Mouse (Mus musculus) heart, postnatal 4 days (tissue): Measurements from ENCODE around the gene F7. TPM values are rescaled to one million over a fixed set of nuclear protein-coding genes. Genes with fewer than 3 reads are reported as not detected.
"Not testable (repeated sequence)": the region's sequence is repeated elsewhere in the genome, so short reads cannot be mapped to it uniquely, and the experiment has no call there.

ENCODE experiments used
- DNase-seq: peaks from one replicate; pipeline ENCODE4 v3.0.0; 2021
- total RNA-seq, 2 experiments: library from RNA; stranded (reverse); gene quantifications; 2 replicates each; pipeline ENCODE4 v1.2.3; 2021

Gene F7
- total RNA-seq, 2 experiments from 2014 or later, result not detected

- peak; percentile 20 for DNase-seq
Measured at GRCm38 (mm10) chr8:13036346-13036812, 10.5 kb downstream of the F7 start.

- no peak for DNase-seq
Measured at GRCm38 (mm10) chr8:13037015-13037414, 11.2 kb downstream of the F7 start, which contains the start of gene F10. F10 (plus strand) TSS chr8:13037308.

- no peak for DNase-seq
Measured at GRCm38 (mm10) chr8:13037569-13037968, 11.7 kb downstream of the F7 start.

- no peak for DNase-seq
Measured at GRCm38 (mm10) chr8:13039054-13039453, 13.2 kb downstream of the F7 start.

- DNase-seq, result no peak
Measured at GRCm38 (mm10) chr8:13041459-13041858, 15.6 kb downstream of the F7 start.

- DNase-seq, result no peak
Measured at GRCm38 (mm10) chr8:13047652-13048051, 21.8 kb downstream of the F7 start.

- no peak for DNase-seq
Measured at GRCm38 (mm10) chr8:13050550-13050949, 24.7 kb downstream of the F7 start.

GRCm38 (mm10) chr8:13057351-13057750 is 31.5 kb downstream of the F7 start:
- no peak for DNase-seq

GRCm38 (mm10) chr8:13060441-13061150 is 34.8 kb downstream of the F7 start, which contains the start of gene Proz:
Proz (plus strand) TSS chr8:13060914.
- no peak for DNase-seq

- DNase-seq, result no peak
Measured at GRCm38 (mm10) chr8:13063112-13063511, 37.3 kb downstream of the F7 start.

GRCm38 (mm10) chr8:13073255-13073654 is 47.4 kb downstream of the F7 start:
- DNase-seq, result no peak

GRCm38 (mm10) chr8:13075044-13075443 is 49.2 kb downstream of the F7 start:
- DNase-seq, result no peak

- DNase-seq, result not testable (repeated sequence)
Measured at GRCm38 (mm10) chr8:13075579-13075978, 49.7 kb downstream of the F7 start.

GRCm38 (mm10) chr8:13077542-13077941 is 51.7 kb downstream of the F7 start:
- DNase-seq, result no peak

Other genes starting within 250 kb of the F7 start
- gene Mcf2l, start 152.2 kb upstream of the F7 start, total RNA-seq, result 10 to 100 TPM; 28.8 to 33.0 TPM
- gene F10, start 11.3 kb downstream of the F7 start, total RNA-seq, result under 1 TPM; 0.41 to 0.45 TPM
- not detected for gene Proz, start 34.9 kb downstream of the F7 start, total RNA-seq
- 10 to 100 TPM; 14.0 TPM for gene Pcid2, start 79.4 kb downstream of the F7 start, total RNA-seq
- gene Cul4a, start 79.6 kb downstream of the F7 start, total RNA-seq, result 10 to 100 TPM; 76.7 to 80.0 TPM
- 100 to 1,000 TPM; 282 to 294 TPM for gene Lamp1, start 133.1 kb downstream of the F7 start, total RNA-seq
- 1 to 10 TPM; 6.1 TPM for gene Grtp1, start 174.6 kb downstream of the F7 start, total RNA-seq
- 100 to 1,000 TPM; 376 to 389 TPM for gene Adprhl1, start 228.1 kb downstream of the F7 start, total RNA-seq